Mouse (Mus musculus): ENCODE measurements around the gene Cdk8. TPM values are rescaled to one million over a fixed set of nuclear protein-coding genes. Genes with fewer than 3 reads are reported as not detected.
A peak's percentile ranks its signal among the peaks of the same experiment; 100 is the strongest.

Gene Cdk8
- polyA plus RNA-seq, 1 experiment from 2014 or later, result 15.9 TPM

- no peak overlapping the region for H3K27ac ChIP-seq (ENCODE audit: low read depth, low read length)
- no peaks in the 10 kb centered on the region for H3K4me1 ChIP-seq (ENCODE audit: control insufficient read depth, insufficient read depth, low read length)
- DNase-seq (ENCODE audit: low spot score) (peak; percentile 54), ATAC-seq (no peak)
- no peak overlapping the region for H3K9ac ChIP-seq (ENCODE audit: low read length)
- no peaks in the 10 kb centered on the region for H3K27me3 ChIP-seq (replicated peaks; ENCODE audit: control insufficient read depth, insufficient read depth, low read length)
- WGBS, result 61% methylated on average over 7 of the region's 7 CpGs
- H3K4me3 ChIP-seq (ENCODE audit: low read depth, low read length), result no peak overlapping the region
- no peaks in the 10 kb centered on the region for H3K9me3 ChIP-seq (replicated peaks; ENCODE audit: control insufficient read depth, low read length)
- no peaks in the 10 kb centered on the region for H3K36me3 ChIP-seq (ENCODE audit: control insufficient read depth, insufficient read depth, low read length)
- H3K4me2 ChIP-seq (ENCODE audit: low read length), result no peak overlapping the region
These were observed 101.5 kb downstream of the Cdk8 start for GRCm38 (mm10) chr5:146332541-146332940.

GRCm38 (mm10) chr5:146334410-146334809, 103.4 kb downstream of the Cdk8 start:
- ATAC-seq (no peak), DNase-seq (ENCODE audit: low spot score) (no peak)
- H3K27me3 ChIP-seq (replicated peaks; ENCODE audit: control insufficient read depth, insufficient read depth, low read length), result no peaks in the 10 kb centered on the region
- no peak overlapping the region for H3K27ac ChIP-seq (ENCODE audit: low read depth, low read length)
- H3K9me3 ChIP-seq (replicated peaks; ENCODE audit: control insufficient read depth, low read length), result no peaks in the 10 kb centered on the region
- no peak overlapping the region for H3K9ac ChIP-seq (ENCODE audit: low read length)
- no peak overlapping the region for H3K4me2 ChIP-seq (ENCODE audit: low read length)
- H3K4me1 ChIP-seq (ENCODE audit: control insufficient read depth, insufficient read depth, low read length), result no peaks in the 10 kb centered on the region
- no peaks in the 10 kb centered on the region for H3K36me3 ChIP-seq (ENCODE audit: control insufficient read depth, insufficient read depth, low read length)
- 85% methylated on average over 1 of the region's 1 CpGs for WGBS
- no peak overlapping the region for H3K4me3 ChIP-seq (ENCODE audit: low read depth, low read length)

- peak; percentile 20; the same call in 1 of the 2 replicates for ATAC-seq
- no peaks in the 10 kb centered on the region for H3K9me3 ChIP-seq (replicated peaks; ENCODE audit: control insufficient read depth, low read length)
These were observed 107.0 kb downstream of the Cdk8 start for GRCm38 (mm10) chr5:146338064-146338463.

GRCm38 (mm10) chr5:146340037-146340436, 109.0 kb downstream of the Cdk8 start:
- ATAC-seq (no peak), DNase-seq (ENCODE audit: low spot score) (no peak)
- WGBS, result 88% methylated on average over 4 of the region's 4 CpGs
- Histone ChIP-seq H3K4me3 (ENCODE audit: low read depth, low read length) (no peak overlapping the region), H3K9ac (ENCODE audit: low read length) (no peak overlapping the region), H3K9me3 (replicated peaks; ENCODE audit: control insufficient read depth, low read length) (no peaks in the 10 kb centered on the region), H3K4me2 (ENCODE audit: low read length) (no peak overlapping the region), H3K36me3 (ENCODE audit: control insufficient read depth, insufficient read depth, low read length) (no peaks in the 10 kb centered on the region), H3K27ac (ENCODE audit: low read depth, low read length) (no peak overlapping the region), H3K4me1 (ENCODE audit: control insufficient read depth, insufficient read depth, low read length) (no peaks in the 10 kb centered on the region), H3K27me3 (replicated peaks; ENCODE audit: control insufficient read depth, insufficient read depth, low read length) (no peaks in the 10 kb centered on the region)

More at GRCm38 (mm10) chr5:146338064-146338463, 107.0 kb downstream of the Cdk8 start:
- H3K27ac ChIP-seq (ENCODE audit: low read depth, low read length), result no peak overlapping the region
- peak; percentile 9 for DNase-seq (ENCODE audit: low spot score)
- H3K9ac ChIP-seq (ENCODE audit: low read length), result no peak overlapping the region
- WGBS, result 59% methylated on average over 9 of the region's 9 CpGs
- no peaks in the 10 kb centered on the region for H3K36me3 ChIP-seq (ENCODE audit: control insufficient read depth, insufficient read depth, low read length)
- no peaks in the 10 kb centered on the region for H3K27me3 ChIP-seq (replicated peaks; ENCODE audit: control insufficient read depth, insufficient read depth, low read length)
- H3K4me3 ChIP-seq (ENCODE audit: low read depth, low read length), result no peak overlapping the region
- no peaks in the 10 kb centered on the region for H3K4me1 ChIP-seq (ENCODE audit: control insufficient read depth, insufficient read depth, low read length)
- no peak overlapping the region for H3K4me2 ChIP-seq (ENCODE audit: low read length)

GRCm38 (mm10) chr5:146344911-146345686, 114.1 kb downstream of the Cdk8 start:
- Histone ChIP-seq H3K27me3 (replicated peaks; ENCODE audit: control insufficient read depth, insufficient read depth, low read length) (no peaks in the 10 kb centered on the region), H3K4me1 (ENCODE audit: control insufficient read depth, insufficient read depth, low read length) (no peaks in the 10 kb centered on the region), H3K27ac (ENCODE audit: low read depth, low read length) (no peak overlapping the region), H3K9me3 (replicated peaks; ENCODE audit: control insufficient read depth, low read length) (no peaks in the 10 kb centered on the region), H3K36me3 (ENCODE audit: control insufficient read depth, insufficient read depth, low read length) (no peaks in the 10 kb centered on the region), H3K9ac (ENCODE audit: low read length) (no peak overlapping the region), H3K4me2 (ENCODE audit: low read length) (no peak overlapping the region), H3K4me3 (ENCODE audit: low read depth, low read length) (no peak overlapping the region)
- no peak for ATAC-seq
- 87% methylated on average over 12 of the region's 12 CpGs for WGBS
- no peak for DNase-seq (ENCODE audit: low spot score)

GRCm38 (mm10) chr5:146347081-146347480, 116.1 kb downstream of the Cdk8 start:
- H3K9me3 ChIP-seq (replicated peaks; ENCODE audit: control insufficient read depth, low read length), result no peaks in the 10 kb centered on the region
- ATAC-seq, result no peak
- H3K36me3 ChIP-seq (ENCODE audit: control insufficient read depth, insufficient read depth, low read length), result no peaks in the 10 kb centered on the region
- no peak overlapping the region for H3K27ac ChIP-seq (ENCODE audit: low read depth, low read length)
- no peaks in the 10 kb centered on the region for H3K4me1 ChIP-seq (ENCODE audit: control insufficient read depth, insufficient read depth, low read length)
- H3K9ac ChIP-seq (ENCODE audit: low read length), result no peak overlapping the region
- no peaks in the 10 kb centered on the region for H3K27me3 ChIP-seq (replicated peaks; ENCODE audit: control insufficient read depth, insufficient read depth, low read length)
- DNase-seq (ENCODE audit: low spot score), result no peak
- no peak overlapping the region for H3K4me2 ChIP-seq (ENCODE audit: low read length)
- no peak overlapping the region for H3K4me3 ChIP-seq (ENCODE audit: low read depth, low read length)
- WGBS, result 89% methylated on average over 6 of the region's 6 CpGs

- H3K9me3 ChIP-seq (replicated peaks; ENCODE audit: control insufficient read depth, low read length), result no peaks in the 10 kb centered on the region
- no peaks in the 10 kb centered on the region for H3K4me1 ChIP-seq (ENCODE audit: control insufficient read depth, insufficient read depth, low read length)
- no peak overlapping the region for H3K4me3 ChIP-seq (ENCODE audit: low read depth, low read length)
- no peak overlapping the region for H3K9ac ChIP-seq (ENCODE audit: low read length)
- no peak overlapping the region for H3K4me2 ChIP-seq (ENCODE audit: low read length)
- H3K27me3 ChIP-seq (replicated peaks; ENCODE audit: control insufficient read depth, insufficient read depth, low read length), result no peaks in the 10 kb centered on the region
- WGBS, result 83% methylated on average over 3 of the region's 3 CpGs
- ATAC-seq, result no peak
- no peaks in the 10 kb centered on the region for H3K36me3 ChIP-seq (ENCODE audit: control insufficient read depth, insufficient read depth, low read length)
- H3K27ac ChIP-seq (ENCODE audit: low read depth, low read length), result no peak overlapping the region
- DNase-seq (ENCODE audit: low spot score), result no peak
These were observed 118.2 kb downstream of the Cdk8 start for GRCm38 (mm10) chr5:146349183-146349582.

- H3K27ac ChIP-seq (ENCODE audit: low read depth, low read length), result no peak overlapping the region
- 89% methylated on average over 11 of the region's 11 CpGs for WGBS
- H3K9me3 ChIP-seq (replicated peaks; ENCODE audit: control insufficient read depth, low read length), result no peaks in the 10 kb centered on the region
- H3K27me3 ChIP-seq (replicated peaks; ENCODE audit: control insufficient read depth, insufficient read depth, low read length), result no peaks in the 10 kb centered on the region
- no peaks in the 10 kb centered on the region for H3K4me1 ChIP-seq (ENCODE audit: control insufficient read depth, insufficient read depth, low read length)
- ATAC-seq (no peak), DNase-seq (ENCODE audit: low spot score) (no peak)
- no peaks in the 10 kb centered on the region for H3K36me3 ChIP-seq (ENCODE audit: control insufficient read depth, insufficient read depth, low read length)
- H3K4me2 ChIP-seq (ENCODE audit: low read length), result no peak overlapping the region
- H3K9ac ChIP-seq (ENCODE audit: low read length), result no peak overlapping the region
- no peak overlapping the region for H3K4me3 ChIP-seq (ENCODE audit: low read depth, low read length)
These were observed 119.8 kb downstream of the Cdk8 start for GRCm38 (mm10) chr5:146350784-146351183.

- DNase-seq (ENCODE audit: low spot score), result no peak
- H3K27ac ChIP-seq (ENCODE audit: low read depth, low read length), result no peak overlapping the region
- no peak overlapping the region for H3K9ac ChIP-seq (ENCODE audit: low read length)
- H3K4me2 ChIP-seq (ENCODE audit: low read length), result no peak overlapping the region
- no peaks in the 10 kb centered on the region for H3K9me3 ChIP-seq (replicated peaks; ENCODE audit: control insufficient read depth, low read length)
- H3K27me3 ChIP-seq (replicated peaks; ENCODE audit: control insufficient read depth, insufficient read depth, low read length), result no peaks in the 10 kb centered on the region
- no peaks in the 10 kb centered on the region for H3K4me1 ChIP-seq (ENCODE audit: control insufficient read depth, insufficient read depth, low read length)
- WGBS, result 85% methylated on average over 7 of the region's 7 CpGs
- H3K36me3 ChIP-seq (ENCODE audit: control insufficient read depth, insufficient read depth, low read length), result no peaks in the 10 kb centered on the region
- no peak overlapping the region for H3K4me3 ChIP-seq (ENCODE audit: low read depth, low read length)
- ATAC-seq, result no peak
These were observed 121.0 kb downstream of the Cdk8 start for GRCm38 (mm10) chr5:146352006-146352405.
